Mouse (Mus musculus) embryonic facial prominence, embryonic 15.5 days (tissue): ENCODE measurements around the gene 4930442H23Rik. TPM values are rescaled to one million over a fixed set of nuclear protein-coding genes. Genes with fewer than 3 reads are reported as not detected.

Experiments
- ATAC-seq: fragments of 200-750 bp; cut with Nextera tagmentation; 2 replicates; pipeline ENCODE4 v1.8.0; 2017; ENCODE audit warnings: low read depth, moderate TSS enrichment; ENCODE audit not compliant: insufficient number of reproducible peaks, low FRiP score, low TSS enrichment
- H3K27ac ChIP-seq: fragments of 300-500 bp; sonication (generic); replicated peaks from 2 replicates; pipeline ENCODE4 v1.5.1; 2015; ENCODE audit warnings: mild to moderate bottlenecking, inconsistent platforms
- H3K27me3 ChIP-seq: fragments of 300-500 bp; sonication (generic); 2 replicates; pipeline ENCODE4 v1.6.1; 2015; ENCODE audit warnings: inconsistent platforms
- H3K36me3 ChIP-seq: fragments of 300-500 bp; sonication (generic); 2 replicates; pipeline ENCODE4 v1.6.1; 2015; ENCODE audit warnings: mild to moderate bottlenecking, inconsistent platforms
- H3K4me1 ChIP-seq: fragments of 300-500 bp; sonication (generic); 2 replicates; pipeline ENCODE4 v1.6.1; 2015; ENCODE audit warnings: inconsistent platforms
- H3K4me2 ChIP-seq: fragments of 300-500 bp; sonication (generic); replicated peaks from 2 replicates; pipeline ENCODE4 v1.6.1; 2015; ENCODE audit warnings: mild to moderate bottlenecking, inconsistent platforms
- H3K4me3 ChIP-seq: fragments of 300-500 bp; sonication (generic); replicated peaks from 2 replicates; pipeline ENCODE4 v1.5.1; 2015; ENCODE audit warnings: mild to moderate bottlenecking, inconsistent platforms
- H3K9ac ChIP-seq: fragments of 300-500 bp; sonication (generic); 2 replicates; pipeline ENCODE4 v1.6.1; 2015; ENCODE audit warnings: inconsistent platforms
- H3K9me3 ChIP-seq: fragments of 300-500 bp; sonication (generic); replicated peaks from 2 replicates; pipeline ENCODE4 v1.6.1; 2016; ENCODE audit warnings: inconsistent platforms
- WGBS: fragments of 180-500 bp; shearing (Covaris S2); methylation state at CpG from one replicate; pipeline ENCODE4 v1.1.7; 2015; 5-methylcytosine and 5-hydroxymethylcytosine counted together
- polyA plus RNA-seq: library from polyadenylated mRNA; unstranded; fragments of >200 nt; fragmentation: Nextera tagmentation; extraction: Ambion mirVana; gene quantifications from 2 replicates; pipeline ENCODE4 v1.2.1, GENCODE M21; 2015

Gene 4930442H23Rik
- polyA plus RNA-seq, 1 experiment from 2014 or later: 0.21 TPM

- Histone ChIP-seq H3K27me3 (no peaks in the 10 kb centered on the region), H3K36me3 (peaks cover 43% of the 10 kb centered on the region), H3K27ac (peak overlapping the region; percentile 58), H3K9me3 (no peaks in the 10 kb centered on the region), H3K9ac (no peak overlapping the region), H3K4me2 (0 out of 2 replicates have a peak overlapping the region, but pooled peaks have one; percentile 4), H3K4me3 (no peak overlapping the region), H3K4me1 (peaks cover 75% of the 10 kb centered on the region)
- WGBS: 52% methylated on average over 5 of the region's 5 CpGs
- ATAC-seq: no peak
These were observed 41.1 kb downstream of the 4930442H23Rik start for GRCm38 (mm10) chr10:81142551-81142981.

DNA sequence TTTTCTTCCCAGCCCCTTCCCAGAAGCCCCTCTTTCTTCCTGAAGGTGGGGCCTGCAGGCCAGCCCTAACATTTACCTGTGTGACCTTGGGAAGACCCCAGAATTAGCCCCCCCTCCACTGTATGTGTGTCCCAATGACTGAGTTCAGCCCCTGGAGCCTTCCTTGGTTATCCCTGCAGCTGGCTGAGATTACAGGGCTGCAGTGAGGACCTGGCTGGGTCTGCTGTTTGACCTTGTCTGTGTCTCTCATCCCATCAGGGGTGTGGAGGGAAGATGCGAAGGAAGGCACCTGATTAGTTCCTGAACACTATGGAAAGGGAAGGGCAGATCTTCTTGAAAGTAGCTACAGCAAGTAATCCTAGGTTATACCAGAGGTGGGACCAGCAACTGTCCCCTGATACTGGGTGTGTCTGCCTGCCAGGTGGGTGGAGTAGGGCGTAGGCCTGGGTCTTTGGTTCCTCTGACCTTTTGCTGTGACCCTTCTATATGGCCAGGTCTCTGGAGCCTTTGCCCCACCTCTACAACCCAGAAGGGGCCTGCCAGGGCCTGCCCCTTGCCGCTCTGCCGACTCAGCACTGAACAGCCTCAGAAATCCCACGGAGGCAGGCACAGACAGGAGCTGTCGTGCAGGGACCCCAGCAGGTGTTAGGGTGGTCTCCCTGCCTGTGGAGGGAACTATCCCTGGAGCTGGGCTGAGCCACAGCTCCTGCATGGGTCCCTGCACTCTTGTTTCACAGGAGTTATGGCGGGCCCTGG lies 42.0 kb downstream of the 4930442H23Rik start:
- 0 out of 2 replicates have a peak overlapping the region, but pooled peaks have one; percentile 5 for H3K4me3 ChIP-seq

GRCm38 (mm10) chr10:81140717-81141454 lies 42.8 kb downstream of the 4930442H23Rik start:
- Histone ChIP-seq H3K36me3 (peaks cover 26% of the 10 kb centered on the region), H3K4me3 (peak overlapping the region; percentile 92), H3K9me3 (no peaks in the 10 kb centered on the region), H3K4me1 (peaks cover 69% of the 10 kb centered on the region), H3K27ac (peak overlapping the region; percentile 91), H3K4me2 (peak overlapping the region; percentile 71), H3K27me3 (no peaks in the 10 kb centered on the region), H3K9ac (no peak overlapping the region; the same call in none of the 2 replicates)
- WGBS: 58% methylated on average over 10 of the region's 10 CpGs
- ATAC-seq: no peak

More for the DNA sequence above, 42.0 kb downstream of the 4930442H23Rik start:
- no peak for ATAC-seq
- WGBS: 70% methylated on average over 7 of the region's 7 CpGs
- Histone ChIP-seq H3K9me3 (no peaks in the 10 kb centered on the region), H3K36me3 (peaks cover 33% of the 10 kb centered on the region), H3K27ac (peak overlapping the region; percentile 91), H3K4me1 (peaks cover 75% of the 10 kb centered on the region), H3K4me2 (peak overlapping the region; percentile 71), H3K27me3 (no peaks in the 10 kb centered on the region), H3K9ac (peak overlapping the region; percentile 6; the same call in 1 of the 2 replicates)

GRCm38 (mm10) chr10:81140005-81140404 lies 43.6 kb downstream of the 4930442H23Rik start:
- no peak for ATAC-seq
- Histone ChIP-seq H3K9ac (0 out of 2 replicates have a peak overlapping the region, but pooled peaks have one; percentile 21), H3K36me3 (peaks cover 18% of the 10 kb centered on the region), H3K9me3 (no peaks in the 10 kb centered on the region), H3K4me3 (peak overlapping the region; percentile 92), H3K27ac (peak overlapping the region; percentile 91), H3K4me1 (peaks cover 69% of the 10 kb centered on the region), H3K27me3 (peaks cover 4% of the 10 kb centered on the region; the same call in 1 of the 2 replicates), H3K4me2 (peak overlapping the region; percentile 71)
- WGBS: 39% methylated on average over 8 of the region's 8 CpGs

GRCm38 (mm10) chr10:81139529-81139846 lies 44.2 kb downstream of the 4930442H23Rik start:
- no peaks in the 10 kb centered on the region for H3K9me3 ChIP-seq
- 43% methylated on average over 4 of the region's 4 CpGs for WGBS
- peak overlapping the region; percentile 83; the same call in 1 of the 2 replicates for H3K9ac ChIP-seq
- H3K4me1 ChIP-seq: peaks cover 68% of the 10 kb centered on the region
- H3K4me3 ChIP-seq: peak overlapping the region; percentile 92
- no peak for ATAC-seq
- H3K27ac ChIP-seq: peak overlapping the region; percentile 91; the same call in 1 of the 2 replicates
- H3K36me3 ChIP-seq: peaks cover 13% of the 10 kb centered on the region
- peak overlapping the region; percentile 71 for H3K4me2 ChIP-seq
- H3K27me3 ChIP-seq: peaks cover 7% of the 10 kb centered on the region; the same call in 1 of the 2 replicates

- Histone ChIP-seq H3K4me1 (peaks cover 71% of the 10 kb centered on the region), H3K36me3 (peaks cover 8% of the 10 kb centered on the region), H3K4me2 (peak overlapping the region; percentile 71), H3K9ac (peak overlapping the region; percentile 83), H3K27ac (peak overlapping the region; percentile 91), H3K9me3 (no peaks in the 10 kb centered on the region), H3K4me3 (peak overlapping the region; percentile 92), H3K27me3 (peaks cover 12% of the 10 kb centered on the region)
- WGBS: 43% methylated on average over 11 of the region's 11 CpGs
- no peak for ATAC-seq
These were observed 44.7 kb downstream of the 4930442H23Rik start for GRCm38 (mm10) chr10:81138821-81139528.

- Histone ChIP-seq H3K27ac (peak overlapping the region; percentile 91), H3K9ac (peak overlapping the region; percentile 83), H3K4me2 (peak overlapping the region; percentile 71), H3K4me3 (peak overlapping the region; percentile 92), H3K4me1 (peaks cover 71% of the 10 kb centered on the region), H3K36me3 (0 out of 2 replicates have a peak, but pooled peaks cover under 1% of the 10 kb centered on the region), H3K27me3 (peaks cover 15% of the 10 kb centered on the region), H3K9me3 (no peaks in the 10 kb centered on the region)
- WGBS: 1% methylated on average over 22 of the region's 24 CpGs
- no peak for ATAC-seq
These were observed 45.4 kb downstream of the 4930442H23Rik start for GRCm38 (mm10) chr10:81138131-81138782.

DNA sequence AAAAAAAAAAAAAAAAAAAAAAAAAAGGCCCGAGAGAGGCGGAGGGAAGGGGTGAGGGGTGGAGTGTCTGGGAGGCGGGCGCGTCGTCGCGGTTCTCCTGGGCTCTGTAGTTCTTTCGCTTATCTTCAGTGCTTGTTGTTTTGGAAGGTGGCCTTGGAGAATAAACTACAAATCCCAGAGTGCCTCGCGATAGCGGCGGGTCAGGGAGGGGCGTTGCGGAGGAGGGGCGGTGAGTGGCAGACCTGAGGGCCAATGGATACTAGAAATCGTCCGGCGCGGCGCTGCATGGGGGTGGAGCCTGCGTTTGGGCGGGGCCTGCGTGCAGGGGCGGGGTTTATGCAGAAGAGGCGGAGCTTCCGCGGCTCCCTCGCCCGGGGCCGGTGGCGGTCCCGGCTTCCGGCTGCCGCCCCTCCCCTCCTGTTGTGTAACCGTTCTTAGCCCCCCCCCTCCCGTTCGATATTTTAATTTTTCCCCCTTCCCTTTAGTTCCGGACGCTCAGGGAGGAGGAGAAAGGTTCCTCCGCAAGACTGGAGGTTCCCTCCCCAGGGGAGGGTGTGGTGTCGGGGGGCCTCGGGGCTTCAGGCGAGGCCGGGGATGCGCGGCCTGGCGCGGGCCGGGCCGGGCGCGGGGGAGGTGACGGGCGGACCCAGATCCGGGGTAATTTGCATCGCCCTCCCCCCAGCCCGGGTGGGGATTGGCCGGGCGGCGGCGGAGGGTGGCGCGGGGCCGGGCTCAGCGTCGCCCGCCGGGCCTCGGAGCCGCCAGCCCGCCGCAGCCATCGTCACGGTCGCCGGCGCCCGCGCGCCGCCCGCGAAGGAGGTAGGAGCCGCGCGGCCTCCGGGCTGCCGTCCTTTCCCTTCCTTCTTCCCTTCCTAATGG lies 46.2 kb downstream of the 4930442H23Rik start:
- Histone ChIP-seq H3K9me3 (no peaks in the 10 kb centered on the region), H3K36me3 (no peaks in the 10 kb centered on the region), H3K4me1 (peaks cover 63% of the 10 kb centered on the region), H3K27ac (peak overlapping the region; percentile 99), H3K4me2 (peak overlapping the region; percentile 71), H3K4me3 (peak overlapping the region; percentile 92), H3K27me3 (peaks cover 15% of the 10 kb centered on the region), H3K9ac (peak overlapping the region; percentile 83)
- WGBS: under 1% methylated on average over 78 of the region's 89 CpGs
- peak; percentile 93 for ATAC-seq

GRCm38 (mm10) chr10:81136706-81137231 lies 46.9 kb downstream of the 4930442H23Rik start:
- peaks cover 15% of the 10 kb centered on the region for H3K27me3 ChIP-seq
- H3K9ac ChIP-seq: peak overlapping the region; percentile 97
- H3K4me3 ChIP-seq: peak overlapping the region; percentile 92
- WGBS: under 1% methylated on average over 48 of the region's 50 CpGs
- H3K9me3 ChIP-seq: no peaks in the 10 kb centered on the region
- H3K4me2 ChIP-seq: peak overlapping the region; percentile 96
- peaks cover 56% of the 10 kb centered on the region for H3K4me1 ChIP-seq
- H3K27ac ChIP-seq: peak overlapping the region; percentile 99
- H3K36me3 ChIP-seq: no peaks in the 10 kb centered on the region
- ATAC-seq: peak; percentile 29
